Mouse (Mus musculus) cortical plate, adult 2 months (tissue): ENCODE data around the gene Adcy4. TPM values are rescaled to one million over a fixed set of nuclear protein-coding genes. Genes with fewer than 3 reads are reported as not detected.
A peak's percentile ranks its signal among the peaks of the same experiment; 100 is the strongest.
"Not testable (repeated sequence)": the region's sequence is repeated elsewhere in the genome, so short reads cannot be mapped to it uniquely, and the experiment has no call there.

Experiments used
- H3K27ac ChIP-seq: fragments of 200-500 bp; 2 replicates; pipeline ENCODE4 v1.5.1; 2012; ENCODE audit warnings: low read length, control low read depth, inconsistent platforms; ENCODE audit not compliant: insufficient read depth
- H3K4me1 ChIP-seq: fragments of 200-500 bp; 2 replicates; pipeline ENCODE4 v1.6.1; 2011; ENCODE audit warnings: low read length; ENCODE audit not compliant: control insufficient read depth, insufficient read depth
- H3K4me3 ChIP-seq: fragments of 200-500 bp; 2 replicates; pipeline ENCODE4 v1.5.1; 2011; ENCODE audit warnings: mild to moderate bottlenecking, low read length, control low read depth; ENCODE audit not compliant: insufficient read depth
- CTCF ChIP-seq: fragments of 200-500 bp; IDR thresholded peaks from 2 replicates; pipeline ENCODE4 v1.5.1; 2011; ENCODE audit warnings: mild to moderate bottlenecking, control low read depth, low read length; ENCODE audit not compliant: insufficient read depth; ENCODE audit errors: extremely low read depth
- POLR2A ChIP-seq: fragments of 200-500 bp; IDR thresholded peaks from 2 replicates; pipeline ENCODE4 v1.6.1; 2011; ENCODE audit warnings: mild to moderate bottlenecking, low read length, control low read depth; ENCODE audit not compliant: insufficient read depth; ENCODE audit errors: extremely low read depth
- polyA plus RNA-seq: library from polyadenylated mRNA; depleted of rRNA; stranded (reverse); fragments of >200 nt; gene quantifications from 2 replicates; pipeline ENCODE4 v1.2.3, GENCODE M21; 2012

Adcy4 gene
- polyA plus RNA-seq, 1 experiment, result 3.4 TPM

- TF ChIP-seq CTCF (no peak), POLR2A (no peak)
- Histone ChIP-seq H3K4me1 (no peaks in the 10 kb centered on the region), H3K4me3 (peak within 1 kb of the TSS; percentile 59), H3K27ac (no peak within 1 kb of the TSS)
Observed at GRCm38 (mm10) chr14:55761163-55761562, 22.7 kb downstream of the Adcy4 start, which contains the start of gene Ltb4r2. Ltb4r2 (plus strand) TSS chr14:55761428.

- H3K4me3 ChIP-seq, H3K4me1 ChIP-seq, H3K27ac ChIP-seq: not testable (repeated sequence)
- TF ChIP-seq CTCF, result peak; percentile 59
Observed at GRCm38 (mm10) chr14:55760156-55760555, 23.7 kb downstream of the Adcy4 start.

GRCm38 (mm10) chr14:55758363-55758784 lies 25.5 kb downstream of the Adcy4 start, which contains the start of gene Cideb:
Cideb (minus strand) TSS chr14:55758458.
- Histone ChIP-seq H3K4me1 (no peaks in the 10 kb centered on the region), H3K4me3 (no peak within 1 kb of the TSS)
- no peak for TF ChIP-seq POLR2A
- TF ChIP-seq CTCF, result peak; percentile 54

GRCm38 (mm10) chr14:55757566-55757965 lies 26.3 kb downstream of the Adcy4 start:
- no peak overlapping the region for H3K4me3 ChIP-seq
- H3K27ac ChIP-seq, result no peak overlapping the region
- no peak for TF ChIP-seq POLR2A
- TF ChIP-seq CTCF, result no peak
- no peaks in the 10 kb centered on the region for H3K4me1 ChIP-seq

More at GRCm38 (mm10) chr14:55758363-55758784, 25.5 kb downstream of the Adcy4 start, which contains the start of gene Cideb:
- H3K27ac ChIP-seq, result no peak within 1 kb of the TSS

GRCm38 (mm10) chr14:55747051-55747847 lies 36.6 kb downstream of the Adcy4 start:
- no peak for TF ChIP-seq POLR2A
- no peak for TF ChIP-seq CTCF
- peaks cover 2% of the 10 kb centered on the region; the same call in 1 of the 2 replicates for H3K4me1 ChIP-seq
- no peak overlapping the region for H3K4me3 ChIP-seq
- H3K27ac ChIP-seq, result no peak overlapping the region

- Histone ChIP-seq H3K4me3 (peak overlapping the region; percentile 65), H3K27ac (no peak overlapping the region), H3K4me1 (peaks cover 2% of the 10 kb centered on the region; the same call in 1 of the 2 replicates)
- TF ChIP-seq POLR2A (no peak), CTCF (no peak)
Observed at GRCm38 (mm10) chr14:55745861-55746237, 38.0 kb downstream of the Adcy4 start.

- peak within 1 kb of the TSS; percentile 65 for H3K4me3 ChIP-seq
- peaks cover 2% of the 10 kb centered on the region; the same call in 1 of the 2 replicates for H3K4me1 ChIP-seq
- no peak within 1 kb of the TSS for H3K27ac ChIP-seq
- TF ChIP-seq CTCF, result no peak
- peak; percentile 57; the same call in 1 of the 2 replicates for TF ChIP-seq POLR2A
Observed at GRCm38 (mm10) chr14:55745180-55745860, 38.6 kb downstream of the Adcy4 start, which contains the start of the genes Dhrs1 and Nop9. Dhrs1 (minus strand) TSS chr14:55745690. Nop9 (plus strand) TSS chr14:55745693.

GRCm38 (mm10) chr14:55743711-55744110 lies 40.2 kb downstream of the Adcy4 start:
- H3K4me1 ChIP-seq, result peaks cover 2% of the 10 kb centered on the region; the same call in 1 of the 2 replicates
- H3K4me3 ChIP-seq, result peak overlapping the region; percentile 0; the same call in 1 of the 2 replicates
- TF ChIP-seq POLR2A (no peak), CTCF (peak; percentile 97)
- H3K27ac ChIP-seq, result no peak overlapping the region

- TF ChIP-seq POLR2A, result no peak
- no peak for TF ChIP-seq CTCF
- Histone ChIP-seq H3K4me3 (no peak overlapping the region), H3K4me1 (no peaks in the 10 kb centered on the region), H3K27ac (no peak overlapping the region)
Observed at GRCm38 (mm10) chr14:55737086-55737687, 46.7 kb downstream of the Adcy4 start.
